Mouse (Mus musculus) forebrain, embryonic 11.5 days (tissue): ENCODE data around the gene Sarnp. TPM values are rescaled to one million over a fixed set of nuclear protein-coding genes. Genes with fewer than 3 reads are reported as not detected.
A peak's percentile ranks its signal among the peaks of the same experiment; 100 is the strongest.

Experiments
- ATAC-seq: fragments of 200-750 bp; cut with Nextera tagmentation; replicated peaks from 2 replicates; pipeline ENCODE4 v1.8.0; 2017; ENCODE audit warnings: moderate TSS enrichment; ENCODE audit not compliant: low FRiP score
- DNase-seq: peaks from one replicate; pipeline ENCODE4 v3.0.0-alpha.2; 2017; ENCODE audit warnings: low spot score
- H3K27ac ChIP-seq: fragments of 300-500 bp; sonication (generic); 2 replicates; pipeline ENCODE4 v1.5.1; 2014; ENCODE audit warnings: low read depth, low read length
- H3K27me3 ChIP-seq: fragments of 300-500 bp; sonication (generic); 2 replicates; pipeline ENCODE4 v1.6.1; 2014; ENCODE audit warnings: mild to moderate bottlenecking, low read length, mixed read lengths; ENCODE audit not compliant: control insufficient read depth, insufficient read depth
- H3K36me3 ChIP-seq: fragments of 300-500 bp; sonication (generic); 2 replicates; pipeline ENCODE4 v1.6.1; 2014; ENCODE audit warnings: mild to moderate bottlenecking, low read length, moderate library complexity, mixed read lengths; ENCODE audit not compliant: control insufficient read depth, insufficient read depth
- H3K4me1 ChIP-seq: fragments of 300-500 bp; sonication (generic); replicated peaks from 2 replicates; pipeline ENCODE4 v1.6.1; 2014; ENCODE audit warnings: low read length, mixed read lengths; ENCODE audit not compliant: control insufficient read depth, insufficient read depth
- H3K4me2 ChIP-seq: fragments of 300-500 bp; sonication (generic); 2 replicates; pipeline ENCODE4 v1.6.1; 2014; ENCODE audit warnings: low read depth, mild to moderate bottlenecking, low read length, moderate library complexity, mixed read lengths; ENCODE audit not compliant: severe bottlenecking
- H3K4me3 ChIP-seq: fragments of 300-500 bp; sonication (generic); 2 replicates; pipeline ENCODE4 v1.5.1; 2014; ENCODE audit warnings: low read depth, low read length
- H3K9ac ChIP-seq: fragments of 300-500 bp; sonication (generic); 2 replicates; pipeline ENCODE4 v1.6.1; 2014; ENCODE audit warnings: low read length
- H3K9me3 ChIP-seq: fragments of 300-500 bp; sonication (generic); 2 replicates; pipeline ENCODE4 v1.6.1; 2016; ENCODE audit warnings: low read length, mixed read lengths; ENCODE audit not compliant: control insufficient read depth
- WGBS: fragments of 180-500 bp; shearing (Covaris S2); extraction: QIAGEN DNeasy Blood & Tissue Kit; methylation state at CpG from one replicate; pipeline ENCODE4 v1.1.7; 2014; 5-methylcytosine and 5-hydroxymethylcytosine counted together
- polyA plus RNA-seq: library from polyadenylated mRNA; unstranded; fragments of >200 nt; fragmentation: Nextera tagmentation; extraction: Ambion mirVana; gene quantifications from 2 replicates; pipeline ENCODE4 v1.2.1, GENCODE M21; 2014

Gene Sarnp
- polyA plus RNA-seq, 1 experiment from 2014 or later: 284 TPM

DNA sequence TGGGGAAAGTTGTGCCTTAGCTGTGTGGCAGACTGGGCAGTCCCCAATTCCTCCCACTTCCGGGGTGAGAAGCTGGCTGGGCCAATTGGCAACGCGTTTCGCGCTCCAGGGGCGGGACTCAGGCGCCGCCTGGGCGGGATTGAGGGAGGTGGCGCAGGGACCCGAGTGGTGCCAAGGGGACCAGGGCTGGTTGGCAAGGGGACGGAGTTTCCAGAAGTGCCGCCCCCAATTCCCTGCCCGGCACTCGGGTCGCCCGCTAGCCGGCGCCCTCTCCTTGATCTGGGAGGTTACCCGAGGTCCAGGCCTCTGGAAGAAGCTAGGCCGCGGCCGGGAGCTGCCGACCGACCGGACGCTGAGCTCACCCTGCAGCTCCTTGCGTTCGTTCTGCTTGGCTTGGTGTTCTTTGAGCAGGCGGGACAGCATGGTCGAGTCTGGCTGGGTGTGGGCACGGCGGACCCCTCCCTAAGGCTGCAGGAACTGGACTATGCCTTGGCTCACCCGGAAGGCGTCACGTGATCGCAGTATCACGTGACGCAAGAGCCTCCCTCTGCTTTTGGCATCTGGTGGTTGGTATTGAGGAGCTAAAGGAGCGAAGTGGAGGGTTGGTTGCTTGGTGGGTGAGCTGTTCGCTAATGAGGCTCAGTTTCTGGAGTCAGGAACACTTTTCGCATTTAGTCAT lies 106.0 kb downstream of the Sarnp start:
- no peaks in the 10 kb centered on the region for H3K36me3 ChIP-seq
- H3K9me3 ChIP-seq: no peaks in the 10 kb centered on the region
- H3K4me1 ChIP-seq: peaks cover 2% of the 10 kb centered on the region; the same call in 1 of the 2 replicates
- DNase-seq (peak; percentile 93), ATAC-seq (peak; percentile 97)
- peak overlapping the region; percentile 81 for H3K9ac ChIP-seq
- H3K4me2 ChIP-seq: peak overlapping the region; percentile 57
- peak overlapping the region; percentile 86 for H3K4me3 ChIP-seq
- H3K27me3 ChIP-seq: peaks cover 2% of the 10 kb centered on the region; the same call in 1 of the 2 replicates
- WGBS: 0% methylated on average over 42 of the region's 42 CpGs
- H3K27ac ChIP-seq: peak overlapping the region; percentile 78

DNA sequence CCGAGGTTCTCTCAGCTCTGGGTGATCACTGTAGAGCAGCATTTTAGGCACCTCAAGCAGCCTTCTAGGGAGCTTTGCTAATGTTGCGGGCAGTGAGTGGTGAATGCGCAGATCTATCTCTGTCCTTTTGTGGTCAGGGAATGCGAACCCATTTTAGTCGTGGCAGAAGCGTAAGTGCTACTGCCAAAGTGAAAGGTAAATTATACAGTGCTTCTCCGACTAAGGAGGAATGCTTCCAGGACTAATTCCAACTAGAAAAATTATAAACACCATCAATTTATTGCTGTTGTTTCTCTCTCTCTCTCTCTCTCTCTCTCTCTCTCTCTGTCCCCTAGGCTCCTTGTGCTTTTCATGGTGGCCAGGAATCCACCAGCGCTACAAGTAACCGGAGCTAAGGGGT lies 106.8 kb downstream of the Sarnp start, which contains the start of gene Bloc1s1:
Gene Bloc1s1, minus strand, starts transcription at position 101 of the 400 bp plus-strand sequence.
- Histone ChIP-seq H3K9me3 (no peaks in the 10 kb centered on the region), H3K36me3 (no peaks in the 10 kb centered on the region), H3K9ac (peak within 1 kb of the TSS; percentile 81), H3K4me1 (peaks cover 2% of the 10 kb centered on the region; the same call in 1 of the 2 replicates), H3K4me2 (peak within 1 kb of the TSS; percentile 57), H3K27ac (peak within 1 kb of the TSS; percentile 78), H3K4me3 (peak within 1 kb of the TSS; percentile 86), H3K27me3 (peaks cover 2% of the 10 kb centered on the region)
- ATAC-seq (no peak), DNase-seq (no peak)
- WGBS: 69% methylated on average over 9 of the region's 9 CpGs

Other genes starting within 250 kb of the Sarnp start
- gene Erbb3, start 227.7 kb upstream of the Sarnp start, polyA plus RNA-seq: 1.2 TPM in 2 replicates
- gene Rps26, start 190.6 kb upstream of the Sarnp start, polyA plus RNA-seq: 576 and 629 TPM in 2 replicates
- 4.1 and 5.8 TPM in 2 replicates for gene Ikzf4, start 171.3 kb upstream of the Sarnp start, polyA plus RNA-seq
- 10.8 and 11.7 TPM in 2 replicates for gene Suox, start 143.3 kb upstream of the Sarnp start, polyA plus RNA-seq
- gene Rab5b, start 121.1 kb upstream of the Sarnp start, polyA plus RNA-seq: 78.8 and 79.1 TPM in 2 replicates
- 1.8 and 4.5 TPM in 2 replicates for gene Pmel, start 113.1 kb upstream of the Sarnp start, polyA plus RNA-seq
- 119 and 120 TPM in 2 replicates for gene Cdk2, start 112.3 kb upstream of the Sarnp start, polyA plus RNA-seq
- gene Dgka, start 72.5 kb upstream of the Sarnp start, polyA plus RNA-seq: 3.9 and 4.0 TPM in 2 replicates
- 47.6 and 51.4 TPM in 2 replicates for gene Pym1, start 69.4 kb upstream of the Sarnp start, polyA plus RNA-seq
- 0.51 and 0.60 TPM in 2 replicates for gene Mmp19, start 26.4 kb upstream of the Sarnp start, polyA plus RNA-seq
- gene Dnajc14, start 13.3 kb upstream of the Sarnp start, polyA plus RNA-seq: 38.6 and 38.8 TPM in 2 replicates
- 22.7 and 24.2 TPM in 2 replicates for gene Tmem198b, start 13.0 kb upstream of the Sarnp start, polyA plus RNA-seq
- gene Ormdl2, start 4.3 kb downstream of the Sarnp start, polyA plus RNA-seq: 70.1 and 73.0 TPM in 2 replicates
- gene Gdf11, start 74.4 kb downstream of the Sarnp start, polyA plus RNA-seq: 10.5 and 11.7 TPM in 2 replicates
- 144 and 151 TPM in 2 replicates for gene Cd63, start 83.7 kb downstream of the Sarnp start, polyA plus RNA-seq
- 12.3 and 12.6 TPM in 2 replicates for gene Rdh5, start 105.6 kb downstream of the Sarnp start, polyA plus RNA-seq
- 191 and 202 TPM in 2 replicates for gene Bloc1s1, start 106.7 kb downstream of the Sarnp start, polyA plus RNA-seq
- gene Itga7, start 116.5 kb downstream of the Sarnp start, polyA plus RNA-seq: 0.65 and 0.69 TPM in 2 replicates
- not detected in 2 replicates for gene Mettl7b, start 143.7 kb downstream of the Sarnp start, polyA plus RNA-seq
- not detected in 2 replicates for gene Olfr9, start 172.1 kb downstream of the Sarnp start, polyA plus RNA-seq
- gene Olfr763, start 193.5 kb downstream of the Sarnp start, polyA plus RNA-seq: not detected in 2 replicates
- not detected in 2 replicates for gene Olfr764-ps1, start 222.6 kb downstream of the Sarnp start, polyA plus RNA-seq
- not detected in 2 replicates for gene Olfr765, start 232.7 kb downstream of the Sarnp start, polyA plus RNA-seq